Mouse (Mus musculus): ENCODE results near the gene Ppp4r1.

The Ppp4r1 gene

DNA sequence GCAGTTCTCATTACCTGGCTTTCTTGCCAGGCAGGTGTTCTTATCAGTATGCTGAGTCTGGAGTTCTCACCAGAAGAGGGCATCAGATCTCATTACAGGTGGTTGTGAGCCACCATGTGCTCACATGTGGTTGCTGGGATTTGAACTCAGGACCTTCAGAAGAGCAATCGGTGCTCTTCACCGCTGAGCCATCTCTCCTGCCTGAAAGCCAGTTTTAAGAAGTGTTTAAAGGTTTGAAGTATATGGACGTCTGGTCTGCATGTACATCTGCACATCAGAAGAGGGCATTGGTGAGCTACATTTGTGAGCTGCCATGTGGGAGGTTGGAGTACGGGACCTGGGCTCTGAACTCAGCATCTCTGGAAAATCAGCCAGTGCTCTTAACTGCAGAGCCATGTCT lies 8.8 kb upstream of the Ppp4r1 start:
- no peak for DNase-seq

DNA sequence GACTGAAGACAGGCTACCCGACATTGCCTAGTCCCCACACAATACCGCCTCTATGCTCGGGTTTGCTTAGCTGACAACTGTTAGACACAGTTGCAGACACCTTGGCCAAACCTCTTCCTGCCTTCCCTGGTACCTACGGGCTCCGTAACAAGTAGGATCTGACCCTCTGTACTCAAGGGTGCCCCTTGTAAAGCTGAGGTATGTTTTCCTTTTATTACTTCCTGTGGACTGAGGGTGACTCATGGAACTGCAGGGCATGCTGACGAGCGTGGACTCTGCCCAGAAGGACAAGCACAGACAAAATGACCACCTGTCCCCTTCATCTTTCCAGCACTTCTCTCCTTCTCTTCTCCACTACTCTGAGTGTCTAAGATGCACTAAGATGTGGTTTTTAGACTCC lies 7.9 kb upstream of the Ppp4r1 start:
- DNase-seq = peak in 1 of 2 experiments; percentile 45

DNA sequence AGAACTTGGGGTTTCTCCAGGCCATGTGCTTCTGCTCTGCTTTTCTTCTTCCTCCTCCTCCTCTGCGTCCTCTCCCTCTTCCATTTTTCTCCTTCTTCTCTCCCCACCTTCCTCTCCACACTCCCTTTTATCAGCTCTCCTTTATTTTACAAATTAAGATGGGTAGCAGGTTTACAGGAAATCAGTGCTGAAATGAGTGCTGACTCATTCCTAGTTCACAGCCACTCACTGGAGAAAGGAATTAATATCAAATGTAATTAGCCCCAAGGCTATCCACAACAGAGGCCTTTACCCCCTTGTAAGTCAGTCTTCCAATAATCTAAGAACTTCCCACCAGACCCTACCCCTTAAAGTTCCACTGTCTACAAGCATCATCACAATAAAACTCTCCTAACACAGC lies 6.1 kb upstream of the Ppp4r1 start:
- DNase-seq = no peak

DNA sequence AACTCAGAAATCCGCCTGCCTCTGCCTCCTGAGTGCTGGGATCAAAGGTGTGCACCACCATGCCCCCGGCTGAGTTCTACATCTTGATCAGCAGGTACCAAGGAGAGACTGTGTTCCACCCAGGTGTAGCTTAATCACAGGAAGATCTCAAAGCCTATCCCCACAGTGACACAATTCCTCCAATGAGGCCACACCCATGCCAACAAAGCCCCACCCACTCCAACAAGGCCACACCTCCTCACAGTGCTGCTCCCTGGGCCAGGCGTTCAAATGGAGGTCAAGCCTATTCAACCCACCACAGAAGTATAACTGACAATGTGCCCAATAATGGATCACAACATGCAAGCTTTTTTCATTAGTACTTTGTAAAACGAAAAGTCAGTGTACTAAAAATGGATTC lies 4.9 kb upstream of the Ppp4r1 start:
- DNase-seq = no peak

DNA sequence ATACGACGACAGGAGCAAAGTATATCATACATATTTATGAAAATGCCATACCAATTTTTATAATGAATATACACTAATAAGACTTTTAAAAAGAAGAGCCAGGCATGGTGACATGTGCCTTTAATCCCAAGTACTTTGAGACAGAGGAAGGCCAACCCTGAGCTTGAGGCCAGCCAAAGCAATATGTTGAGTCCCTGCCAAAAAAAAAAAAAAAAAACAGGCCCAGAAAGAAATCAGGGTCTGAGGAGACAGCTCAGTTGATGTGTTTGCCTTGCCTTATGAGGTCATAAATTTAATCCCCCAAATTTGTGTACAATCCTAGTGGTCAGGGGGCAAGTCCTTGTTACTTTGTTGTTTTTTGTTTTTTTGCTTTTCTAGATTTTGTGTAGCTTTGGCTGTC lies 1.4 kb upstream of the Ppp4r1 start:
- DNase-seq = no peak

DNA sequence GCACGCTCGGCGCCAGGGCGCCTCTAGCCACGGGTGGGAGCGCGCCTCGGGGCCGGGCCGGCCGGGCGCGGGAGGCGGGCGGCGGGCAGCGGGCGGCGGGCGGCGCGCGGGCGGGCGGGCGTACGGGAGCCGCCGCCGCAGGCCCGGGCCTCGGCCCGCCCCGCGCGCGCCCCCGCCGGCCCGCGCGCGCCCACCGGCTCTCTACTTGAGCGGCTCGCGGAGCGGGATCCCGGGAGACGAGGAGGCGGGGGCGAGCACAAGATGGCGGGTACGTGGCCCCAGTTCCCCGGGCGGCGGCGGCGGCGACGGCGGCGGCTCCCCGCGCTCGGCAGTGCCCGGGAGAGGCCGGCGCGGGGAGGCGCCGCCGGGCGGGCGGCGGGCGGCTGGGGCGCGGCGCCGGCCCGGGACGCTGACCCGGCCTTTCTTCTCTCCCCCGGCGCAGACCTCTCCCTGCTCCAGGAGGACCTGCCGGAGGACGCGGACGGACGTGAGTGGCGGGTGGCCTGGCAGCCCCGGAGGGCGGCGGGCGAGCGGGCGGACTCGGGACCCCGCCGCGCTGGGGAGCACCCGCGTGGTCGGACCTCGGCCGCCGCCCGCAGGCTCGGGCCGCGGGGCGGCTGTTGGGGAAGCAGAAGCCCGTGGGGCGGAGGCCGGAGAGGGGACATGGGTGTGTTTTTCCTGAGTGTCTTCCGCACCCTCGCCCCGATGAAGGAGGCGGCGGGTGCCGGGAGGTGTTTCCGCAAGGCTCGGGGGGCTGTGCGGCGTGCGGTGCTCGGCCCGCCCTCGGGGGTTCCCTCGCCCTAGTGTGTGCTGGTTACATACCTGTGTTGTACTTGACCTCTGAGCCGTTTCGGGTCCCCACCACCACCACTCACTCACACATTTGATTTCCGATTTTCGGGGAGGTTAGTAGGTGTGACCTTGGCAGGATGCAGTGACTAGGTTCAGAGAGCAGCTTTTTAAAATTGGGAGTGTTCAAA lies 1.1 kb downstream of the Ppp4r1 start:
- peak; percentile 81 to 93 for DNase-seq

DNA sequence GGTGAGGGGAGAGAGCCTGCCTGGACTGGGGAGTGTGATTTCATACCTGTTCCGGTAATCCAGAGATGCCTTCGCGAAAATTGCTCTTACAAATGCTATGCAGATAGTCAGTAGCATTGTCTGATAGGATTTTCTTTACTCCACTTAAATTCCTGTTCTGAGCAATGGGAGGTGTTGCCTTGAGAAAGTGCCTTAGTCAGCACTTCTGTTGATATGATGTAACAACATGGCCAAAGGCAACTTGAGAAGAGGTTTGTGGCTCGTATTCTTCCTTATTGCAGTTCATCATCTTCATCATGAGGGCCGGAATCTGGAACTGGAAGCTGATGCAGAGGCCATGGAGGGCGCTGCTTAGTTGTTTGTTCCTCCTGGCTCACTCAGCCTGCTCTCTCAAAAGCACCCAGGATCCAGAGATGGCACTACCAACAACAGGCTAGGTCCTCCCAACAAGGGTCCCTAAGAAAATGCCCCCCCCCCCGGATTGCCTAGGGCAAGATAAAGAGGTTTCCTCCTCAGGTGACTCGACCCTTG lies 2.3 kb downstream of the Ppp4r1 start:
- no peak for DNase-seq

DNA sequence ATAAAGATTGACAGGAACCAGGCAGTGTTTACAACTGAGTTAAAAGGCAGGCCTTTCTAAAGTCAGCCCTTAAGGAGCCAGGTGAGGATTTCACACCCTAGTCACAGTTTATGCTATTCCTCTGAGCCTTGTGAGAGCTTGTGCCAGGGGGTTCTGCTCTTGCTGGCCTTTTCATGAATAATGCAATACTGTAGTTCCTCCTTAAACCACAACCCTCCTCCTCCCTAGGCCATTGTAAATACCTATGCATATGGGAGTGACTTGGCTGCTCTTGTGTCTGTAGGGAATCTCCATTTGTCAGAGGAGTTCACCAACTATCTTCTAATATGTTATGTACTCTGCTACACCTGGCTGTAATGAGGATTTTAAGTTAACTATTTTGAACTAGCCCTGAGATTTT lies 3.3 kb downstream of the Ppp4r1 start:
- no peak for DNase-seq

DNA sequence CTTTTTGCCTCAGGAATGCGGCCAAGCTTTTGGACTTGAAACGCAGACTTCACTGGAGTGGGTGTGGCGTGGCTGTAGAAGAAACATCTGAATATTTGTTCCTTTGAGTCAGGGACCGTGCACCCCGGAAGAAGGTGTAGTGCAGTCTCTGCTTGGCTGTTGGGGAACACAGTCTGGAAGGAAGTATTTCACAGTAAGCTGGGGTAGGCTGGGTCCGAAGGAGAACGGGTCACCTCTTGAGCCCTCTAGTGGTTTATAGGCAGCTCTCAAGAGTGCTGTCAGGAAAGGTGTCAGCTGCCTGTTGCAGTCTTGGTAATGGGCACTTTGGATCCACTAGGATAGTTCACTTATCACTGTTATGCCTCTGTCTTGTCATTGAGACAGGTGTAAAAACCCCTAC lies 3.9 kb downstream of the Ppp4r1 start:
- DNase-seq = peak in 1 of 2 experiments; percentile 48

DNA sequence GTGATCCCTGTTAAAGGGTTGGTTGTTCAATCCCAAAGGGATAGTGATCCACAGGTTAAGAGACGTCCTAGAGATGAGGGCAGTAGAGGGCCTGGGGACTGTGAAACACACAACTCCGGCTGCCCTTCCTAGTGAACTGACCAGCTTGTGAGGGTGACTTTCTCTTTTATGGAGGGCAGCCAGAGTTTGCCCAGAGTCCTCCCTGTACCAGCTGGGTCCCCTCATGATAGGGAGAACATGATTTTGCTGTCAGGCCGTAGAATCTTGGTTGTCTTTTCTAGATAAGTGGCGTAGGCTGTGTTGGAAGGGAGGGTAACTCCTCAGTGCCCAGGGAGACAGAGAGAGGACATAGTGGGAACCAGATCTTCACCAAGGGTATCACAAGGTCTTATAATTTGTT lies 4.9 kb downstream of the Ppp4r1 start:
- no peak for DNase-seq

DNA sequence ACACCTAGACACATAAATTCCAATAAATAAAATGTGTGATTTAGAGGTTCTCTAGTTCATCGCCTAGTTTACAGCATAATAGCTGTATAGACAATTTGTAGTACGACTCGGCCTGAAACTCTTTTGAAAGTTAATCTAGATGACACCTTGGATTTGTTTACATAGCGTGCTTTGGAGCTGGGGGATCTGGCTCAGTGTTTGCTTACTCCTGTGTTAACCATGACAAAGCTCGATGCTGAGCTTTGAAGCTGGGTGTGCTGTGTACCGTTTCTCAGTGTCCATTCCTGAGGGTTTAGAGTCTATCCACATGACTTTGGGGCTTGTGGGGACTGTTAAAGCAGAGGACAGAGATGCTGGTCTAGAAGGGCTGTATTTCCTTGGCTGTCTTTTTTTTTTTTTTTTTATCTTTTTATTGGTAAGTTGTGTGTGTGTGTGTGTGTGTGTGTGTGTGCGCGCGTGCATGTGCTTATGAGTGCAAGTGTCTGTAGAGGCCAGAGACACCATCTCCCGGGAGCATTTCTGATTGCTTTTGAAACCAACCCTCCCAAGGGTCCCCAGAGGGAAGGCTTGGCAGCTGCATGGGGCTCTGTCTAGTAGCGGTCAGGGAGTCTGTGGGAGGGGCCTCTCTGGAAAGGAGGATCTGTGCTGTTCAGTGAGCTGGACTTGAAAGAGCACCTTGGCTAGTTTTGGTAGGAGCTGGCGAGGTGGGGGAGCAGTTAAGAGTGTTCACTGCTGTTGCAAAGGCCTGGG lies 6.3 kb downstream of the Ppp4r1 start:
- DNase-seq = peak; percentile 59 to 73

DNA sequence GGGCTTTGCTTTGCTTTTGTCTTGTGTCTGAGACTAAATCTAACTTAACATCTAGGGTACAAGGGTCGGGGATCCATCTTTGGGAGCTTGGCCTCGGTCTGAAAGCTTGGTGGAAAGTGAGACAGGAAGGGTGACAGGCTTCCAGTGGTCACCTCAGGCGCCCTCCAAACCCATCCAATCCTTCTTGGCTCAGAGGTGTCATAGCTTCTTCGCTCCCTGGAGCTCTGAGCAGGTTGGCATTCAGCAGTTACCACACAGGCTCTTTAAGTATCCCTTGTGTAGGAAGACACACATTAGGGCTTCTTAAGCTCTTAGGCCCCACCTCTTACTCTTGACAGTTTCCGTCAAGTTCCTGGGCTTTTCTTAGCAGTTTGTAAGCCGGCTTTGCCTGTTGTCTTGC lies 7.2 kb downstream of the Ppp4r1 start:
- no peak for DNase-seq

DNA sequence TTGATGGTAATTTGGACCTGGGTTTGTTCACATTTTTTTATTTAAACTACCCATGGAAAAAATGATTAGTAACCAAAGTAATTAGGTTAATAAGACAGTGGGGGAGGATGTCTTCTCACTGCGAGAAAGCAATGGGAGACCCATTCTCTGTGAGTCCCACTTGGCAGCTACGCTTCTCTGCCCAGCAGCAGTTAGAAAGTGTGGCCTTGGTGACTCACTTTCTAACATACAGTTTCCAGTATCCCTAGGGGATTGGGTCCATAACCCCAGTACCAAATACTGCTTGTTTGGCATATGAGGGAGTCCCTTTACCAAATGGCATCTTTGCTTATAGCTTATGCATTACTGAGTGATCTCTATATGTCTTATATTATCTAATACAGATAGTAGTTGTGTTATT lies 8.8 kb downstream of the Ppp4r1 start:
- no peak for DNase-seq

DNA sequence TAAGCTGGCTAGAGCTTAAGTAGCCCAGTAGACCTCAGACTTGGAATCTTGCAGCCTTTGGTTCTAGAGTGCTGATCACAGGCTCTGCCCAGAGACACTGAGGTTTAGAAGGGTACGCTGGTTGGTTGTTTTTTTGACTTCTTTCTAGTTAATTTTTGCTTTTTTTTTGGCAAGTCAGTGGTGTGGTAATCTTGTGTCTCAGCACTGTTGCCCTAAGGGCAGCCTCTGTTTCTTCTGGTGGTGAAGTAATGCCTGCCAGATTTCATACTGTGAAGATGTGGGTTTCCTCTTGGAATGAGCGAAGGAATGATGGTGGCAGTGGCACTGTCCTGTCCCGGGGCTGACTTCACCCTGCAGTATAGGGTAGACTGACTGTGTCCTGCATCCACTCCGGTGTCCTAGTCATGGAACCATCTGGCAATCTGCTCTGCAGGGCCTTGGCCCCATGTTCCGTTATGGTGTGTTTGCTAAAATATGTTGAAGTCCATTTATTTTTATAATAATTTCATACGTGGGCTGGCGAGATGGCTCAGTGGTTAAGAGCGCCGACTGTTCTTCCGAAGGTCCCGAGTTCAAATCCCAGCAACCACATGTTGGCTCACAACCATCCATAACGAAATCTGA lies 11.0 kb downstream of the Ppp4r1 start:
- DNase-seq = no peak

DNA sequence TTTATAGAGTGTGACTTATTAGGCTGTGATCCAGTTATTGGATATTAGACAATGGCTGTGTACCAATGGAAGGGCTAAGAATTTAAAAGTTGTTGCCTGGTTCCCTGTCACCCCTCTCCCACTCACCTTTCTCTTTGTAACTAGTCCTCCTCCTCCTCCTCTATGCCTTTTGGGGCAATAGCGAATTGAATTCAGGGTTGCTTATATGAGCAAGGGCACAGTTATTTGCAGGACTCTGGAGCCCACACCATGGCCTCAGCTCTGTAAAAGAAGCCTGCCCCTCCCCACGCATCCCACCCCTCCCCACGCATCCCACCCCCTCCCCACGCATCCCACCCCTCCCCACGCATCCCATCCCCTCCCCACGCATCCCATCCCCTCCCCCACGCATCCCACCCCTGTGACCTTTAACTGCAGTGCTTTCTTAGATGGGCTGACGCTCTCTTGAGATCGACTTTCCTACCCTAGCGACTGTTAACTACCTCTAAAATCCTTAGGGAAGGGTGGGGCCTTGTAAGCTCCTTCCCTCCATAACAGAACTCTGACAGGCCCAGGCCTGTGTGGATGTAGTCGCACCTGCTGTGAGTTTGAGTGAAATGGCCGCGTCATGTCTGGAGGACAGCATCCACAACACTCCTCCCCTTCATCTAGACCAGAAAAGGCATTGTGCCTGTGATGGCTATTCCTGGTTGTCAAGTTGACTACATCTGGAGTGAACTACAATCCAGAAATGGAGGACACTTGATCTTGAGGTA lies 11.9 kb downstream of the Ppp4r1 start:
- no peak for DNase-seq

DNA sequence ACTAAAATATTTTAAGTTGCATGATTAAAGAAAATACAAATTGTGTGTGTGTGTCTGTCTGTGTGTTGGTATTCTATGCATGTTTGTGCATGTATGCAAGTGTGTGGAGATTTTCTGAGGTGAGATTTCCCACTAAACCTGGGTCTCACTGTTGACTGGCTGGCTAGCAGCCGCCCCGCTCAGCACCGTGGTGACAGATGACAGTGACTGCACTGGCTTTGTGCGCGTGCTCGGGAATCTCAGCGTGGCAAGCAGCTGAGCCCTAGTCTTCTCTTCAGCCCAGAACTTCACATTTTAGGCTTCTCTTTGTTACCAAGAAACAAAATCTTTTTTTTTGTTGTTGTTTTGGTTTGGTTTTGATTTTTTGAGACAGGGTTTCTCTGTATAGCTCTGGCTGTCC lies 13.7 kb downstream of the Ppp4r1 start:
- no peak for DNase-seq

DNA sequence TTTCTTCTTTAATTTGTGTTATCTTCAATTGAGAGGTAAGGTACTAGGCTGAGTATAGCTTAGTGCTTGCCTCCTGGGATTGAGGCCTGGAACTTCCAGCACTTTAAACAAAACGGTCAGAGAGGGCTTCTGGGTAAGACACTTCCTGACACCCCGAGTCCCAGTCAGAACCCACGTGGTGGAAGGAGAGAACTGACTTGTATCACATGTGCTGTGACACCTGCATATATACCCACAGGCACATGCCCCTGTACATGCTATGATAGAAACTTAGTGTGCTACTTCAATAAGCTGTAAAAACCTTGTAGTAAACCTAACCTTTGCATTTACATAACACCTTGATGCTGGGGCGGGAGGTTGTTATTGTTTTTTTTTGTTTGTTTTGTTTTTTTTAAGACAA lies 16.1 kb downstream of the Ppp4r1 start:
- DNase-seq = no peak

DNA sequence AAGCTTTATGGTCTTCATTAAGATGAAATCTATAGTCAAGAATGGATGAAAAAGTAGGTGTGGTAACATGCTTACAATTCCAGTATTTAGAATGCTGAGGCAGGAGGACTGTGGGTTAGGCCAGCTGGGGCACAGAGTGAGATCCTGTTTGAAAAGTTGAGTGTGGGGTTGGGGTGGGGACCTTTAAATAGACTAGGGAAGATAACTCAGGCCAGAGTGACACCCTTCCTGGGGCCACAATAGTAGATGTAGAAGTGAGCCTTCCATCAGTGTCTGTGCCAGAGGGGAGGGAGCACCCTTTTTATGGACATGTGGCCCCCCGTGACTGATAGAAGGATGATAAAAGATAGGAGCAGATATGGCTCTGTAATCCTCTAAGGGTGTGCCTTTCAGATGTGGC lies 17.0 kb downstream of the Ppp4r1 start:
- DNase-seq = no peak

DNA sequence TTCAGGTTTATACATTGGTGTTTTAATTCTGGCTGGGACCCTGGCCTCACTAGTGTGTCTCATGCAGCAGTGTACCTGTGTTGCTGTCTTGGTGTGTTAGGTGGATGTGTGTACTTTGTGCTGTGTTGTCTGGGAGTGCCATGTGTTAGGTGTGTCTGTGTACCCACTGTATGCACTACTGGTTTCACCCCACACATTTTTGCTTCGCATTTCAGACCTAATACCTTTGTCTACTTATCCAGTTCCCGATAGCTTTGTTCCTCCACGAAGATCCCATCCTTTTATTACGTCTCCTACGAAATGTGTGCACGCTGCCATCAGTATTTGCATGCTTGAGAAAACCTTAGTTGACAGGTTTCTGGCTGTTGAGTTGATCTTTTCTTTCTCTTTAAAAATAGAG lies 18.1 kb downstream of the Ppp4r1 start:
- no peak for DNase-seq

DNA sequence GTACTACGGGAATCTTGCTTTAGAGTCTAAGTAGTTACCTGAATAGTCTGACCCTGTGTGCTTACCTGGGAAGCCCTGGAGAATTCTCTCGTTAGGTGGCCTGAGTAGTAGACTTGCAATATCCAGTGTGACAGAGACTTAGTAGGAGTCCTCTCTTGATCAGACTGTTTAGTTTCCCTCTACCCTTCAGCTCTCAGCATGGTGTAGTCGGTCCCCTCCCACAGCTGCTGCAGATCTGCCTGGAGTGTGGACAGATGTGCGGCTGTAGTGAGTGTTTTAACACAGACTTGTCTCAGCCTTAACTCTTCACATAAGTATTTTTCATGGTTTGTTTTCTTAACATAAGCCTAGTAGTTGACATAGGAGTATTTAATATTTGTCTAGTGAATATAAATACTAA lies 19.7 kb downstream of the Ppp4r1 start:
- DNase-seq = no peak

DNA sequence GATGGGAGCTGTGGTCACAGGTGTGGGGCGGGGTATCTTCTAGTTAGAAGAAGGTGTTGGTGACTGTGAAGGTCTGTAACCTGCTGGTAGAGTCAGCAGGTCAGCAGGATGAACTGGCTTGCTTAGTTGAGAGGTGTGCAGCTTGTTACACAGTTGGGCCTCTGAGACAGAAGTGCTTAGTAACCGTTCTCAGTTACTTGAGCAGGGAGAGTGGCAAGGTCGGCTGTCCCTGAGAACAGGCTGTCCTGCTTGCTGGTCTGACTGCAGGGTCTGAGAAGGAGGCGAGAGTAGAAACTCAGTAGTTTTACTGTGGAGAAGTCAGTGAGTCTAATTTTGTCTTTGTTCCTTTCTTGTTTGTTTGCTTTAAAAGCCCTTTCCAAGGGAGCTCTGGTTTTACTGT lies 23.6 kb downstream of the Ppp4r1 start:
- DNase-seq = no peak

DNA sequence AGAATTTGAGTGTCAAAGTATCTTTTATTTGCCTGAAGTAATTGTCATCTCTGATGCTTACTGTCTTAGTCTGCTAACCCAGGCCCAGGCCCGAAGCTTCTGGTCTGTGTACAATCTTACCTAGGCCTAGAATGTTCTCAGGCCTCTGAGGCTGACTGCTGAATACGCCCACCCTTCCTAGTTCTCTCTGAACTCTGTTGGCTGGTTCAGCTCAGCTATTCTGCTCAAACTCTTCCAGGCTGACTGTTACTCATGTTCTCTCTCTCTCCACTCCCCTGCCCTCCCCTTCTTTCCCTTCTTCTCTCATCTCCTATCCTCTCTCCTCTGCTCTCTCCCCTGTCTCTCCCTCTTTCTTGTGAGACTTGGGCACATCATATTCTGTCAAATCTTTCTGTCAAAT lies 24.0 kb downstream of the Ppp4r1 start:
- DNase-seq = no peak

DNA sequence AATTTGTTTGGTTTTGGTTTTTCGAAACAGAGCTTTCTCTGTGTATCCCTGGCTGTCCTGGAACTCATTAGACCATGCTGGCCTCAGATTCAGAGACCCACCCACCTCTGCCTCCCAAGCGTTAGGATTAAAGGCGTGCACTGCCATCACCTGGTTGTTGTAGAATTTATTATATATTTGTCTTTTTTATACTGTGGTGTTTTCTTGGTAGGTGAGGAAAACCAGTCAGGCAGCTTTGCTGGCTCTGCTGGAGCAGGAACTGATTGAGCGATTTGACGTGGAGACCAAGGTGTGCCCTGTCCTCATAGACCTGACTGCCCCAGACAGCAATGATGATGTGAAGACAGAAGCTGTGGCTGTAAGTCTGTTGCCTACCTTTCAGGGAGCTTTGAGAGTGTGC lies 28.7 kb downstream of the Ppp4r1 start:
- no peak for DNase-seq

Data from kidney, postnatal 25 days (tissue).